Mouse (Mus musculus) gastrocnemius, adult 18-20 months (tissue): ENCODE measurements around the gene Galnt15. TPM values are rescaled to one million over a fixed set of nuclear protein-coding genes. Genes with fewer than 3 reads are reported as not detected.

Source experiments
- DNase-seq: peaks from one replicate; pipeline ENCODE4 v3.0.0; 2021; ENCODE audit warnings: low spot score
- total RNA-seq, 2 experiments: library from RNA; stranded (reverse); gene quantifications; 2 replicates each; pipeline ENCODE4 v1.2.3; 2021

The Galnt15 gene
- total RNA-seq, 2 experiments from 2014 or later = 6.2 to 6.5 TPM

DNA sequence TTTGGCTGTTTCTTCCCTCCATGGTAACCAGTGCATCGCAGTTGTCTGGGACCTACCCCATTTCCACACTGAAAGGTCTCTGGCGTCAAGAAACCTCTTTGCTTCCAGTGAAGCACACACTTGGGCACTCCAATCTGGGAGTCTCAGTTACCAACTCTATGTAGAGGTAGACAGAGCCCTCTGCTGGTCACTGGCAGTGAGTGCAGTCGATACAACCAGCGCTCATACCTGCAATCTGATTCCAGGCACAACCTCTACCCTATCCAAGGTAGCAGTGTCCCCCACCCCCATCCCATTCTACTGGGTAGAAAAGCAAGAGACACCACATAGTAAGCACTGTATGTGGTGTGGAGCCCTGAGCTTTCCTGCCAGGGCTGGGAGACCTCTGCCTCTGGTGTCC, 3.7 kb downstream of the Galnt15 start:
- peak; percentile 78 for DNase-seq

DNA sequence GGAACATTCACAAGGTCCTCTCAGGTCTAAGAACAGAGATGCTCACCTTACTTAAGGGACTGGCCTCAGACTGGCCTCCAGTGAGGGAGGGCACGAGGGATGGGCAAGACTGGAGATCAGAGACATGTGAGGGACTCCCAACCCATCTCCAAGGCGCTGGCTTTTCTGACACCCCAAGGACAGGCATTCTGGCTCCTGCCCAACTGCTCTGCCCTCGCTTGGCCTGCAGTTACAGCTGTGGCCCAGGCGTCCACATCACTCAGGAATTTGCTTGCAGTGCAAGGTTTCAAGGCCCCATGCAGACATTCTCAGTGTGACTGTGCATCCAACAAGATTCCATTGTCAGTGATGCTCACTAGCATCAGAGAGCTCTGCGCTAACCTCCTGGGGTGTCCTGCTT, 7.7 kb downstream of the Galnt15 start:
- DNase-seq = no peak

DNA sequence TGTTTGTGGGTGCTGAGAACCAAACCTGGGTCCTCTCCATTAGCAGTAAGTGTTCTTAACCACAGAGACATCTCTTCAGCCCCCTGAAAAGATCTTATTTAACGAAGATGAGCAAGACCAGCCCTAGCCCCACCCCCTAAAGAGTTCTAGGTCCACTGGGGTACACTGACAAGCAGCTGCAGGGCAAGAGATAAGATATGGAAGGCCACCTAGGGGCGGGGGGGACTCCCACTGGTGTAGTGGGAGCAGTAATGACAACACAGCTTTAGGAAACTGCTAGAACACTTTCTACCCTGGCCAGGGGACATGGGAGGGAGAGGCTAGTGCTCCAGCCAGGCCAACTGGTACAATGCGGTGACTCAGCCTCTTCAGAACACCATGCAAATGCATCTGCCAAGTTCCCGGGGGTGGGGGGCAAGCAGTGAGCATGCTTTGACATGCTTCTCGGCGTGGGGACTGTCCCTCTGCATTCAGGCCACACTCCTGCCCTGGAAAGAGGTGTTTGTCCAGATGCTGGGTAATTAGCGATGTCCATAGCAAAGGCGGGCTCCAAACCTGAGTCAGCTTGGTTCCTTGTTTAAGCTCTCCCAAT, 9.0 kb downstream of the Galnt15 start:
- DNase-seq = no peak

DNA sequence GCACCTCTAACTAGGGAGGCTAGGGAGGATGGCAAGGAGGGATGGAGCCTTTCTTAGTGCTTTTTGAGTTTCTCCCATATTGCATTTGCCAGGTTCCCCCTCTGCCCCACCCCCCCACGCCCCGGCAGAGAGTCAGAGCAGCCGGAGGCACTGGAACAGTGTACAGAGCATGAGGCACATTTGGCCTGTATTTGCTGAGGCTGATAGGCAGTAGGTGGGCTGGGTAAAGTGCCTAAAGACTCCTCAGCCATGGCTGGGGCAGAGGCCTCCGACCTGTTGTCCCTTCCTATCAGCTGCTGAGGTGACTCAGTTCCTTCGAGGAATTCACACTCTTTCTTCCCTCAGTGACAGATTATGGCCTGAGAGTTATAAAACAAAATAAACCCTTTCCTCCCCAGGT, 13.3 kb downstream of the Galnt15 start:
- DNase-seq = no peak

DNA sequence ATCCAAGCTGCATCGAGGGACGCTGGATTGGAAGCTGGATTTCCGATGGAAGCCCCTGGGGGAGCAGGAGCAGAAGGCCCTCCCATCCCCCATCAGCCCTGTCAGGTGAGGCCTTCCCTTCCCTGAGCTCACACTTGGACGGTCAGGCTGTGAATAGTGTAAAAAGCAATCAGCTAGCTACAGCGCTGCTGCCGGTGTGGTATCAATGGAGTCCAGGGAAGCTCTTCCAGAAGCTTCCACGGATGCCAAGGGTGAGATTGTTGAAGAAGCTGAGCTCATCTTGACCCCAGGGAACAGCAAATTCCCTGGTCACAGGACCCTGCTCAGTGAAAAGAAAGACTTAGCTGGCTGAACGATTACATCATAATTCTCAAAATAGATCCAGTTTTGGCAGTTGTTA, 17.6 kb downstream of the Galnt15 start:
- no peak for DNase-seq

DNA sequence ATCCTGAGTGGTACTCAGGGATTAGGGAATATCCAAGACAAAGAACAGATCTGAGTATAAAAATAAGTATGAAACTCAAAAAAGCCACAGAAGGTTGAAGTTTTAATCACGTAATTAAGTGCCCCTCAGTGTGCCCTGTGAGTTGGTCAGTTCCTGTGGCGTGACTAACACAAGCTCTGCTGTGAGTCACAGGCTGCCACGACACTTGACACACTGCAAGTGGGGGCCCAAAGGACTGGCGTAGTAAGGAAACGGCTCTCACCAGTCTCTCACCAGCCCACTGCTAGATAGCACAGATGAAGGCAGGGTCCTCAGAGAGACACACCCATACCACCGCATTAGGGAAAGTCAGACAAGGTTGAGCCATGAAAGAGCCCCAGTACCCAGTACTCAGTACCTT, 21.4 kb downstream of the Galnt15 start:
- DNase-seq = no peak

DNA sequence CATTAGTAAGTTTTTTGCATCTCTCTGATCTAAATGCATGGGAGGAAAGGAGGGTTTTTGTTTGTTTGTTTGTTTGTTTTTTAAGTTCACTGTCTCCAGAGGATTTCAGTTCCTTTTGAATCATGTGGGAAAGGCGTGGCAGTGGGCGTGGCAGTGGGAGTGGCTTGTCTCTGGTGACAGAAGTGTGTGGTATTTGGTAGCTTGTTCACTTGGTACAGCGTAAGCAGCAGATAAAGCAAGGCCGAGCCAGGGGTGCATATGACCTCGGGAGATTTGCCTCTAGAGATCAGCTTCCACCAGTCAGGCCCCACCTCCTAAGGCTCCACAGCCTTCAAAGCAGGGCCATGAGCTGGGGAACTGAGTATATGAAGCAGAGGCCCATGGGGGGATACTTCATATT, 25.1 kb downstream of the Galnt15 start:
- DNase-seq = no peak

DNA sequence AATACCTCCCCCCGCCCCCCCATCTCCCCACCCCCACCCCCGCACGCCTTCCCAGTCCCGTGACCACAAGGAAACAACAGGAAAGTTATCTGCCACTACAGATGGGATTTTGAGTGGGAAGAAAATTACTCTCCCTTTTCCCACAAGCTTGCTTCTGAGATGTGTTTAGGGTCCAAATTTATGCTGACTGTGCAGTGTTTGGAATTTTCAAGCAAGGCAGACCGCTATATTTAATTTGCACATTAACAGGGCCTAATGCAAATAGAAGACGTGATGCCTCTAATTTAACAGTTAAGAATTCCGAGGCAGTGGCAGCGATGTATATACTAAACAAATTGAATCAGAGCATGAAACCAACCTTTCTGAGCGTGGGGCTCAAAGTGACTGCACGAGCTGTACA, 26.0 kb downstream of the Galnt15 start:
- no peak for DNase-seq

DNA sequence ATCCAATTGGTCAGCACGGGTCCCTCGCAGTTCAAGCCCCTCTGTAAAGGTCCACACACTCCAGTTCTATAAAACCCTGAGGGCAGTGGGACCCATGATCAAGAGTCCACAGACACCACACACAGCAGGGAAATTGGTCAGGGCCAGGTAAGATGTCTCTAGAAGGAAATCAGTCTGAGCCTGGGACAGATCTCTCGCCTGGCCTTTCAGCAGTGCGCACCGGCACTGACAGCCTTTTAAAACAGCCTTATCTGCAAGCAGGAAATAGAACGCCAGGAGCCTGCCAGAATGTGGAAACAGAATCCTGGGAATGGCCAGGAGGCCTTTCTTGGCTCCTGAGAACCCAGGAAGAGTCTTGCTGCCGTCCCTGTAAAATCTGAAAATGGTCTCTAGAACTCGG, 27.0 kb downstream of the Galnt15 start:
- no peak for DNase-seq

DNA sequence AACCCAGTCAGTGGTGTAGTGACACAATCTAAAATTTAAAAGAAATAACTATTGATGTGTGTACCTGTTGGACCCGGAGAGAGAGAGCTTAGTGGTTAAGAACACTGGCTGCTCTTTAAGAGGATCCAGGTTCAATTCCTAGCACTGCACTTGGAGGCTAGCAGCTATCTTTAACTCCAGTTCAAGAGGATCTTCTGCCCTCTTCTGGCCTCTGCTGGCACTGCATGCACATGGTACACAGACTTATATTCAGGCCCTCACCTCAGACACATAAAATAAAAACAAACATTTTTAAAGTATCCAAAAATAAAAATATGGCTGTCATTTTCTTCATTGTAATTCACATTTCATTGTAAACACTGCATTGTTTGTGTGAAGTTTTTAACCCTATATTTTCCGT, 27.9 kb downstream of the Galnt15 start:
- no peak for DNase-seq

DNA sequence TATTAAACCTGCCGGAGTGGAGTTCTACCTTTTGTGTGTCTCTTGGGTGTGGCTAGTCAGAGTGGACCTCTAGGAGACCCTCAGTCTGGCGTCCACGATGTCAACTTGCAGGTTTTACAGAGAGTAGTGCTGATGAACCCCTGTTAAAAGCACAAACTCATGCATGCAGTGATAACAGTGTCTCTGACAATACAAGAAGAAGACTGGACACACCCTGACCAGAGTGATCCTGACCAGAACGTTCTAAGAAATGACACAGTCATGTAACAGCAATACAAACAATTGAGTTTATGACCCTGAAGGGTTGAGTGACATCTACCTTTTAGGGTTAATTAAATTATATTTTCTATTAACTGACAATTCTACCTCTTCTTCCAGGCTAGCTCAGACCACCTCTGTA, 28.9 kb downstream of the Galnt15 start:
- DNase-seq = no peak

DNA sequence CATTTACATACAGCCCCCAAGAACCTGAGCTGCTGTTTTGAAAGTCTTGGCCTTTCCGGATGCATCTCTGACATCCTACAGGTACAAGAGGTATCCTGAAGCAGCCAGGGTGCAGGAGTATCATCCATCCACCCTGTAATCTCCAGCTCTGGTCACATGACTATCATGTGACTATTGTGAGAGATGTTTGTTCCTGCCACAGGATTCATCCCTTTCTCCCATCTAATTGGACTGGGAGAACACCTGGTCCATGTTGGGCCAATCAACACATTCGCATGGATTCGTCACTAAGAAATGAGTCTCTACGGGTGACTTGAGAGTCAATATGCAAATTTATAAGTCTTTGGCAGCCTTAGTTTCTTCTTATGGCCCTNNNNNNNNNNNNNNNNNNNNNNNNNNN, 32.6 kb downstream of the Galnt15 start:
- DNase-seq = no peak

DNA sequence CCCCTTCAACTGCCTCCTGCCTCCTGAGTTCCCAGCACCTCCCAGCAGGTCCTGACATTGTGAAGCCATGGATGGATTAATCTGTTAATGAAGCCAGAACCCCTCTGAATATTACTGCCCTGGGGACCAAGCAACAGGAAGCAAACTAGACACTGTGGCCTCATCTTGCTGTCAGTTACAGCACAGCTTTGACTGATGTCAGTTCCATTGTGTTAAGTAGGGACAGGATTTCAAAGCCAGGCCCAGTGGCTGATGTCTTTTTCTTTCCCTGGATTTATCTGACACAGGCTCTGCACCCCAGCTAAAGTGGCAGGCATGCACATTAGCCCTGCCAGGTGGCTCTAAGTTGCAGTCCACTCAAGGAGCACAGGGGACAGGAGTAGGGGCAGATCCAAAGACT, 44.0 kb downstream of the Galnt15 start:
- DNase-seq = no peak

DNA sequence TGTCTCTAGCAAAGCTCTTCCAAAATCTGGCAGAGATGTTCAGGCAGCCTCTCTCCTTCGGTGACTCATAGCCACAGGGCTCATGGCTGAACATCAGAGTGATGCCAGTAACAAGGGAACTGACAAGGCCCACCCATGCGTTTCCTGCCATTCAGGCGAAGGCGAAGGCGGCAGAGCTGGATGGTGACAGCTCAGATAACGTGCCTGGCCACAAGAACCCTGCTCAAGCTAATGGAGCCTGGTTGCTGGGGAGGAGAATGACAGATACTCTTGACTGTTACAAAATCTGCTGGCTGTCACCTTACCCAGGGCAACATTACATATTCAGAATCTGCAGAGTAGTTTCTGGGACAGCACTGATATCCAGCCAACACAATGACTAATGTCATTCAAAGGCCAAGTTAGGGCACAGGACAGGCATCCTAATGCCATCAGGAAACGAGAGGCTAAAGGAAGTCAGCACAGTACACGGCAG, 44.5 kb downstream of the Galnt15 start:
- DNase-seq = peak; percentile 47

DNA sequence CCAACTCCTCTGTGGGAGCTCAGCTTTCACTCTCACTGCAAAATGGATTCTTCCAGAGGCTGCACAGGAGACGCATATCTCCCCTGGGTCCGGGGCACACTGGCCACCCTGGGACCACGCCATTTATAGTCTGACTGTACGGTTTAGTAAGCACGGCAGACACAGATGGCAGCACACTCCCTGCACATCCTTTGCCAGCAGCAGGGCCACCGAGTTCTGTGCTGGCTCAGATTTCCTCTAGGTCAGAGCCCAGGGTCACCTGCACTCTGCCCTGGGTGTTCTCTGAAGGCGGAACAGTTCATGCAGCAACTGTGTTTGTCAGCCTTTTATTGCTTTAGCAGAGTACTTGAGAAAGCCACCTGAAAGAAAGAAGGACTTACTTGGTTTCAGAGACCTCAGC, 45.1 kb downstream of the Galnt15 start:
- peak; percentile 67 for DNase-seq

DNA sequence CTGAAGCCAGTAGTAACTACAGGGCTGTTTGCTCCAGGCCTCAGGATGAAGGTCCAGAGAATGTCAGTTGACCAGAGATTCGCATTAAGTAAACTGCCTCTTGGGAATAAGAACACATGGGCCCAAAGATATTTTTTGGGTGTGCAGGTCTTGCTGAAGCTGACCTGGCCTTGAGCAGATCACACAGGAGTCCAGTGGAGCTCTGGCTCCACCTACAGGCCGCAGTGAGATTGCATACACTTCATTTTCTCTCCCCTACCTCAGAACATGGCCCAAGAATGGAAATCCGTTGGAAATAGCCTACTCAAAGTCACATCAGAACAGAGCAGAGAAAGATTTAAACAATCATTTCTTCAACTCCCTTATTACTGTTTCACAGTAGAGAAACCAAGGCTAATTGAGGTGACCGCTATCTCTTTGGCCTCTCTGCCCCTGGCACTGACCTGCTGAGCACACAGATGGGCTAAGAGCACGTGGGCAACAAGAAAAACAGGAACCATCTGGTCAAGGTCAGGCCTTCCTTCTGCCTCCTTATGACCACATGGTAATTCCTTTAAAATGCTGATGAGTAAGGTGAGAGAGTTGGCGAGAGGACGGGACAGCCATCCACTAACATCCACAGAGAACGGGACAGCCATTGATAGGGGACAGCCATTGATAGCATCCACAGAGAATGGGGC, 48.2 kb downstream of the Galnt15 start:
- DNase-seq = peak; percentile 72

DNA sequence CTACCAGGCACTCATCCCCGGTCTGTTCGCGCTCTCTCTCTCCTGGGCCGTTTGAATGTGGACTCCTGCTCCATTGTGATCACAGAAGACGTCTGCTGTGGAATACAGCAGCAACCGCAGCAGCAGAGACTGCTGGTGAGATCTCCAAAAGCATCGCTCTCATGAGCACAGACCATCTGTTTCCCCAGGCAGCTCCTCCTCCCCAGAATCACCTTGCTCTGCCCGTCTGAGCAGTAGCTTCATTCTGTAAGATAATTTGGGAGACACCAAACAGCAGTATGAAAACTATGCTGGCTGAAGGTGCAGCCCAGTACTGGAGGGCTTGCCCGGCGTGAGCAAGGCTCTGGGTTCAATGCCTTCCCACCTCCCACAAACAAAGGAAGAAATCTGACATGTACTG, 52.2 kb downstream of the Galnt15 start:
- no peak for DNase-seq

DNA sequence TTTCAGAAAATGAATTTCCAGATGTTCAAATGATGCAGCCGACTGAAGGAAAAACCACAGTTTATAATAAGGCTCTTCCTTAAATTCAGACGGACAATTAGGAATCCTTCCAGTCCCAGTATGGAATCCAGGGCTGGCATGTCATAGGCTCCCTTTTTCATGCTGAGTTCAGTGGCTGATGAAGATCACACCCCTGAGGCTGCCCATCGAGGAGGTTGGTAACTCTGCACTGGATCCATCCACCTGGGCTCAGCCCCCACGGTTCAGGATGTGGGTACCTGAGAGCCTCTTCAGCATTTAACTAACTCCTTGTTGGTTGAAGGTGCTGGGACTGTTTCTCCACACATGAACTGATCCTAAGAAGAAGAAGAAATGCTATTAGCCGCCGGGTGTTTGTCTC, 54.1 kb downstream of the Galnt15 start:
- no peak for DNase-seq

DNA sequence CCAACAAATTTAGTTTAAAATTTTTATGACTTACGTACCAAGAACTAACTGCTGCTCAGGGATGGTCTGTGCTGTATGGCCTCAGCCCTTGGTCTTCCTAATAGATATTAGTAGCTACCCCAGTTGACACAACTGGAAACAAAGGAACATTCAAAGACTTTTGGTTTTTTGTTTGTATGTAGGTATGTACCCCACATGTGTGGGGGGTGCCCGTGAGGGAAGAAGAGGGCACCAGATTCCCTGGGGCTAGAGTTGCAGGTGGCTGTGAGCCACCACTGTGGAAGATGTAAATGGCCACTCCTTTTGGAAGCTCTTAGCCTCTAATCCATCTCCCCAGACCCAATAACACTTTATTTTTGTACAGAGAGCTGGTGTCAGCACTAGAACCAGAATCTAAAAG, 54.7 kb downstream of the Galnt15 start:
- no peak for DNase-seq

DNA sequence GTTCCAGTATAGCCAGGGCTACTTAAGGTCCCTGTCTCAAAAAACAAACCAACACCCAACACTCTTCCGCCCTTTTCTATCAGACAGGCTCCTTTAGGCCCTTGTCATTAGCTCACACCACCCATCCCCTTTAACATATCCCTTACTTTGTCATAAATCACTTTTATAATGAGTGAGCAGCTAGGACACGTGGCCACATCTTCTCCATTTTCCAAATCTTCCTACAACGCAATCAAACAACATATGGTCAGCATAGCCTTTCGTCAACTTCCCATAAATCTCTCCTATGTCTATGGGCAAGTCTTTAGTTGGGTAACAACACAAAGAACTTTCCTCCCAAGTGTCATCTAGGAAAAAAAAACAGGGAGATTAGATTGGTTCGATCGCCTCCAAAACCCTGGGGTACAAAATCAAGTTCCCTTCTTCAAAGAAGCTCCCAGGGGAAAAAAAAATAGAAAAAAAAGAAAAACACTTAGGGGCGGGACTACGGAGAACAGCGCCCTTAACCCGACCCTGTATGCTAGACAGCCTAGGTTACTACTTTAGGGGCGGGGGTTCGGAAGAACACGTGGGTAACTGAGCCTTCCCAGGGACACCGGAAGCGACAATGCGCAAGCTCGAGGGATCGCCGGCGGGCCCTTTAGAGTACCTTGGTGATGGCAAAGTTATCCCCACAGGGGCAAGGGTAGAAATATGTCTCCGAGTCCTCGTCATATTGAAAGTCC, 56.1 kb downstream of the Galnt15 start, which contains the start of gene Oxnad1:
Oxnad1 (plus strand) TSS at position 614 of the 725 bp plus-strand sequence.
- no peak for DNase-seq

DNA sequence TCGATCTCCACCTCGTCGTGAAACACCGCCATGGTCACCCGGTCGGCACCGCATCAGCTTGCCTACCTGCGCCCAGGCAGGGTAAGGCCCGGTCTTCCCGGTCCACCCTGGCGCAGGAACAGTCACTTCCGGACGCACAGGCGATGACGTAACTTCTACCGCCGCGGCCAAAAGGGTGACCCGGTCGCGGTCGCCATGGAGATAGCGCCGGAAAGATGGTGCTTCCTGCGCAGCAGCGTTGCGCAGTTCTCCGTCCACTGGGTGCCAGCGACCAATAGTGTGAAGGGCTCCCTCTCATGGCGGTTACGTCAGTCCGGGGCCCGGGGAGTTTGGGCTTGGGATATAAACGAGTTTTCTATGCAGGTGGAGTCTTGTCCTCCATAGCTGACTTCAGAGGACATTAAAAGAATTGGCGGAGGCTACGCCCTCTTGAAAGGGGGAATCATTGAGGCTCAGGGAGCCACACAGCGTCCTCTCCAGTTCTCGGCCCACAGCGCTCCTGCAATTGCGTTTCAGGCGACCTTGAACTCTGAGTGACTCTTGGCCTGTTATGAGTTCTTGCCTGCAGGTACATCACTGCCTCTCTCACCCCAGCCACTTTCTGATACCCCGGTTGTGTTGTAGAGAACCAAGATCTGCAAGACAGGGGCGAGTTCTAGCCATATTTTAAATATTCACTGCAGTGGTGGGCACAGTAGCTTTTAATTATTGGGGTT, 56.9 kb downstream of the Galnt15 start, which contains the start of gene Dph3:
Dph3 (minus strand) TSS at position 244 of the 716 bp plus-strand sequence.
- peak; percentile 99 for DNase-seq

DNA sequence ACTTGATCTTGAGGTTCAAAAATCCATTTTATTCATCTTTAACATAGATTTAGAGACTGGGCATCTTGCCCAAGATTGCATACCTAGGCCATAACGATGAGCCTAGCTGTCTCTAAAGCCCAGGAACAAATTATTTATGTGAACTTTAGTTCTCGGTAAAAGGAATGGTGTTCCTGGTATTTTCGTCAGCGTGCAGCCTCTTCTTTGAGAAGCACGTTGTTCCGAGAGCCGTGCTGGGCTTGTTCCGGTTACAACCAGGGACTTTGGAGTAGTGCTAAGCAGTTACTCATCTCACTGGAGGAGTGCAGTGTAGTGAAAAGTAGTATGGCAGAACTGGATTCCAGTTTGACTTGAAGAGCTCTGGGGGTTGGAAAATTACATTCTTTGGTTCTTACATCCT, 57.4 kb downstream of the Galnt15 start:
- DNase-seq = no peak
